Mouse (Mus musculus) ES-E14 (cell line): ENCODE results near the gene Ephb1.

Experiments
- CHD2 ChIP-seq: IDR thresholded peaks from 2 replicates; pipeline ENCODE4 v1.6.1; 2014; ENCODE audit warnings: mild to moderate bottlenecking, low read depth, low read length, inconsistent platforms
- HCFC1 ChIP-seq: IDR thresholded peaks from 2 replicates; pipeline ENCODE4 v1.6.1; 2012; ENCODE audit warnings: low read length, inconsistent platforms, borderline replicate concordance; ENCODE audit not compliant: insufficient read depth
- MAFK ChIP-seq: IDR thresholded peaks from 2 replicates; pipeline ENCODE4 v1.6.1; 2014; ENCODE audit warnings: mild to moderate bottlenecking, low read depth, low read length, inconsistent platforms; ENCODE audit not compliant: insufficient read depth
- ZC3H11A ChIP-seq: IDR thresholded peaks from 2 replicates; pipeline ENCODE4 v1.6.1; 2012; ENCODE audit warnings: low read depth, mild to moderate bottlenecking, inconsistent platforms, low read length, borderline replicate concordance

GRCm38 (mm10) chr9:102307656-102308055 is 46.8 kb downstream of the Ephb1 start:
- no peak for TF ChIP-seq ZC3H11A
- no peak for TF ChIP-seq CHD2
- no peak for TF ChIP-seq HCFC1
- no peak for TF ChIP-seq MAFK
